Mouse (Mus musculus): ENCODE data around the gene Nabp1.

Nabp1 gene

GRCm38 (mm10) chr1:51478262-51479026 lies at the start of gene Nabp1:
Gene Nabp1, minus strand, starts transcription at chr1:51478425.
- peak; percentile 31; the same call in 1 of the 2 replicates for TF ChIP-seq GATA4 (IDR thresholded peaks at IDR 0.05; ENCODE audit: insufficient replicate concordance, low read length)

GRCm38 (mm10) chr1:51525563-51526265 lies 47.5 kb upstream of the Nabp1 start:
- no peak for TF ChIP-seq GATA4 (IDR thresholded peaks at IDR 0.05; ENCODE audit: insufficient replicate concordance, low read length)

GRCm38 (mm10) chr1:51521651-51522050 lies 43.4 kb upstream of the Nabp1 start:
- no peak for TF ChIP-seq GATA4 (IDR thresholded peaks at IDR 0.05; ENCODE audit: insufficient replicate concordance, low read length)

- TF ChIP-seq GATA4 (IDR thresholded peaks at IDR 0.05; ENCODE audit: insufficient replicate concordance, low read length), result no peak
Observed at GRCm38 (mm10) chr1:51520246-51520780, 42.1 kb upstream of the Nabp1 start.

GRCm38 (mm10) chr1:51519112-51519511 lies 40.9 kb upstream of the Nabp1 start:
- no peak for TF ChIP-seq GATA4 (IDR thresholded peaks at IDR 0.05; ENCODE audit: insufficient replicate concordance, low read length)

- no peak for TF ChIP-seq GATA4 (IDR thresholded peaks at IDR 0.05; ENCODE audit: insufficient replicate concordance, low read length)
Observed at GRCm38 (mm10) chr1:51515625-51516024, 37.4 kb upstream of the Nabp1 start.

GRCm38 (mm10) chr1:51515041-51515440 lies 36.8 kb upstream of the Nabp1 start:
- no peak for TF ChIP-seq GATA4 (IDR thresholded peaks at IDR 0.05; ENCODE audit: insufficient replicate concordance, low read length)

GRCm38 (mm10) chr1:51514379-51514778 lies 36.2 kb upstream of the Nabp1 start:
- TF ChIP-seq GATA4 (IDR thresholded peaks at IDR 0.05; ENCODE audit: insufficient replicate concordance, low read length), result no peak

GRCm38 (mm10) chr1:51513059-51513713 lies 35.0 kb upstream of the Nabp1 start:
- TF ChIP-seq GATA4 (IDR thresholded peaks at IDR 0.05; ENCODE audit: insufficient replicate concordance, low read length), result no peak

- peak; percentile 59 for TF ChIP-seq GATA4 (IDR thresholded peaks at IDR 0.05; ENCODE audit: insufficient replicate concordance, low read length)
Observed at GRCm38 (mm10) chr1:51512326-51512725, 34.1 kb upstream of the Nabp1 start.

- no peak for TF ChIP-seq GATA4 (IDR thresholded peaks at IDR 0.05; ENCODE audit: insufficient replicate concordance, low read length)
Observed at GRCm38 (mm10) chr1:51509776-51510175, 31.6 kb upstream of the Nabp1 start.

- TF ChIP-seq GATA4 (IDR thresholded peaks at IDR 0.05; ENCODE audit: insufficient replicate concordance, low read length), result no peak
Observed at GRCm38 (mm10) chr1:51509083-51509482, 30.9 kb upstream of the Nabp1 start.

- TF ChIP-seq GATA4 (IDR thresholded peaks at IDR 0.05; ENCODE audit: insufficient replicate concordance, low read length), result no peak
Observed at GRCm38 (mm10) chr1:51508543-51508942, 30.3 kb upstream of the Nabp1 start.

- no peak for TF ChIP-seq GATA4 (IDR thresholded peaks at IDR 0.05; ENCODE audit: insufficient replicate concordance, low read length)
Observed at GRCm38 (mm10) chr1:51507436-51507835, 29.2 kb upstream of the Nabp1 start.

GRCm38 (mm10) chr1:51506236-51506635 lies 28.0 kb upstream of the Nabp1 start:
- no peak for TF ChIP-seq GATA4 (IDR thresholded peaks at IDR 0.05; ENCODE audit: insufficient replicate concordance, low read length)

- TF ChIP-seq GATA4 (IDR thresholded peaks at IDR 0.05; ENCODE audit: insufficient replicate concordance, low read length), result no peak
Observed at GRCm38 (mm10) chr1:51505632-51506031, 27.4 kb upstream of the Nabp1 start.
